Mouse (Mus musculus) MEL (cell line): Measurements from ENCODE around the gene Strip1. TPM values are rescaled to one million over a fixed set of nuclear protein-coding genes. Genes with fewer than 3 reads are reported as not detected.

Experiments
- DNase-seq: peaks from one replicate; pipeline ENCODE4 v3.0.0; 2011; ENCODE audit warnings: low read depth, low spot score
- H3K27ac ChIP-seq: 2 replicates; pipeline ENCODE4 v1.5.1; 2012; ENCODE audit warnings: low read depth, mild to moderate bottlenecking, control low read depth, low read length, moderate library complexity; ENCODE audit not compliant: control insufficient read depth
- H3K27me3 ChIP-seq, 2 experiments: fragments of 150-350 bp in 1 of 2; sonication (generic) in 1 of 2; 2 replicates each; pipeline ENCODE4 v1.6.1; 2012; ENCODE audit warnings: low read length in 2 of 2, mild to moderate bottlenecking in 2 of 2, improper control_type of control experiment in 1 of 2, moderate library complexity in 1 of 2; ENCODE audit not compliant: insufficient read depth in 2 of 2, control insufficient read depth in 1 of 2
- H3K36me3 ChIP-seq, 2 experiments: 2 replicates each; pipeline ENCODE4 v1.6.1; 2012 to 2014; ENCODE audit warnings: low read length in 2 of 2, improper control_type of control experiment in 1 of 2, inconsistent platforms in 1 of 2, mild to moderate bottlenecking in 1 of 2; ENCODE audit not compliant: insufficient read depth in 2 of 2, control insufficient read depth in 1 of 2
- H3K4me1 ChIP-seq, 2 experiments: fragments of 150-350 bp in 1 of 2; sonication (generic) in 1 of 2; 2 replicates each; pipeline ENCODE4 v1.6.1; 2012; ENCODE audit warnings: low read length in 2 of 2, improper control_type of control experiment in 1 of 2, mild to moderate bottlenecking in 1 of 2; ENCODE audit not compliant: insufficient read depth in 2 of 2, control insufficient read depth in 1 of 2
- H3K4me3 ChIP-seq, 2 experiments: fragments of 150-350 bp in 1 of 2; sonication (generic) in 1 of 2; 2 replicates each; pipeline ENCODE4 v1.5.1; 2012; ENCODE audit warnings: low read depth in 2 of 2, low read length in 2 of 2, mild to moderate bottlenecking in 2 of 2, moderate library complexity in 2 of 2, control low read depth in 1 of 2, improper control_type of control experiment in 1 of 2; ENCODE audit not compliant: control insufficient read depth in 1 of 2, insufficient read depth in 1 of 2
- H3K79me2 ChIP-seq: 2 replicates; pipeline ENCODE4 v1.6.1; 2012; ENCODE audit warnings: mild to moderate bottlenecking, low read length, moderate library complexity; ENCODE audit not compliant: control insufficient read depth, poor library complexity, insufficient read depth
- H3K9ac ChIP-seq: 2 replicates; pipeline ENCODE4 v1.6.1; 2012; ENCODE audit warnings: low read depth, mild to moderate bottlenecking, control low read depth, low read length, moderate library complexity; ENCODE audit not compliant: control insufficient read depth, poor library complexity, severe bottlenecking
- H3K9me3 ChIP-seq: fragments of 150-350 bp; sonication (generic); replicated peaks from 2 replicates; pipeline ENCODE4 v1.6.1; 2012; ENCODE audit warnings: mild to moderate bottlenecking, low read length, improper control_type of control experiment, moderate library complexity; ENCODE audit not compliant: insufficient read depth
- CTCF ChIP-seq, 3 experiments: IDR thresholded peaks in 2 of 3; conservative IDR thresholded peaks in 1 of 3; 2 replicates each; pipeline ENCODE4 v1.5.1; 2011 to 2012; ENCODE audit warnings: low read length in 3 of 3, low read depth in 2 of 3, mild to moderate bottlenecking in 2 of 3, improper control_type of control experiment in 1 of 3, inconsistent platforms in 1 of 3, mixed read lengths in 1 of 3, moderate library complexity in 1 of 3; ENCODE audit not compliant: control insufficient read depth in 1 of 3, insufficient read depth in 1 of 3, poor library complexity in 1 of 3, severe bottlenecking in 1 of 3
- E2F4 ChIP-seq: IDR thresholded peaks from 2 replicates; pipeline ENCODE4 v1.6.1; 2011; ENCODE audit warnings: low read depth, low read length, improper control_type of control experiment, borderline replicate concordance
- ELF1 ChIP-seq: IDR thresholded peaks from 2 replicates; pipeline ENCODE4 v1.6.1; 2014; ENCODE audit warnings: low read depth, mild to moderate bottlenecking, inconsistent platforms, low read length, improper control_type of control experiment, moderate library complexity
- ETS1 ChIP-seq: IDR thresholded peaks from 2 replicates; pipeline ENCODE4 v1.6.1; 2012; ENCODE audit warnings: low read depth, mild to moderate bottlenecking, inconsistent platforms, low read length, improper control_type of control experiment, moderate library complexity
- JUND ChIP-seq: IDR thresholded peaks from 2 replicates; pipeline ENCODE4 v1.6.1; 2011; ENCODE audit warnings: low read depth, mild to moderate bottlenecking, improper control_type of control experiment, low read length
- KAT2A ChIP-seq: conservative IDR thresholded peaks from 2 replicates; pipeline ENCODE4 v1.6.1; 2012; ENCODE audit warnings: low read depth, low read length, improper control_type of control experiment, inconsistent platforms
- MAFK ChIP-seq: IDR thresholded peaks from 2 replicates; pipeline ENCODE4 v1.6.1; 2011; ENCODE audit warnings: low read depth, mild to moderate bottlenecking, low read length, improper control_type of control experiment, borderline replicate concordance
- MAX ChIP-seq: IDR thresholded peaks from 2 replicates; pipeline ENCODE4 v1.6.1; 2011; ENCODE audit warnings: low read length, improper control_type of control experiment
- NRF1 ChIP-seq: IDR thresholded peaks from 2 replicates; pipeline ENCODE4 v1.6.1; 2014; ENCODE audit warnings: low read depth, mild to moderate bottlenecking, inconsistent platforms, low read length, improper control_type of control experiment, moderate library complexity; ENCODE audit not compliant: poor library complexity, insufficient read depth, severe bottlenecking
- POLR2A ChIP-seq, 2 experiments: IDR thresholded peaks; 2 replicates each; pipeline ENCODE4 v1.6.1; 2011 to 2012; ENCODE audit warnings: low read length in 2 of 2, mild to moderate bottlenecking in 2 of 2, control low read depth in 1 of 2, improper control_type of control experiment in 1 of 2, low read depth in 1 of 2, moderate library complexity in 1 of 2; ENCODE audit not compliant: control insufficient read depth in 1 of 2, insufficient read depth in 1 of 2, poor library complexity in 1 of 2
- RAD21 ChIP-seq: IDR thresholded peaks from 2 replicates; pipeline ENCODE4 v1.6.1; 2011; ENCODE audit warnings: mild to moderate bottlenecking, low read depth, low read length, improper control_type of control experiment
- RCOR1 ChIP-seq: IDR thresholded peaks from 2 replicates; pipeline ENCODE4 v1.6.1; 2012; ENCODE audit warnings: low read depth, mild to moderate bottlenecking, inconsistent platforms, low read length, improper control_type of control experiment
- SIN3A ChIP-seq: IDR thresholded peaks from 2 replicates; pipeline ENCODE4 v1.6.1; 2012; ENCODE audit warnings: low read length, improper control_type of control experiment, inconsistent platforms
- SMC3 ChIP-seq: IDR thresholded peaks from 2 replicates; pipeline ENCODE4 v1.6.1; 2011; ENCODE audit warnings: low read depth, low read length, improper control_type of control experiment
- TAL1 ChIP-seq: IDR thresholded peaks from 2 replicates; pipeline ENCODE4 v1.6.1; 2012; ENCODE audit warnings: mild to moderate bottlenecking, inconsistent platforms, low read length, moderate library complexity, mixed read lengths
- TBP ChIP-seq: IDR thresholded peaks from 2 replicates; pipeline ENCODE4 v1.8.0; 2011; ENCODE audit warnings: low read depth, low read length, improper control_type of control experiment
- TCF12 ChIP-seq: IDR thresholded peaks from 2 replicates; pipeline ENCODE4 v1.6.1; 2014; ENCODE audit warnings: low read depth, mild to moderate bottlenecking, inconsistent platforms, low read length, improper control_type of control experiment, moderate library complexity
- ZKSCAN1 ChIP-seq: IDR thresholded peaks from 2 replicates; pipeline ENCODE4 v1.6.1; 2012; ENCODE audit warnings: low read depth, mild to moderate bottlenecking, inconsistent platforms, low read length, improper control_type of control experiment, moderate library complexity
- polyA plus RNA-seq, 2 experiments: library from polyadenylated mRNA; stranded (reverse) in 1 of 2; unstranded in 1 of 2; fragments of >175 nt in 1 of 2; fragments of >200 nt in 1 of 2; gene quantifications; 2 replicates each; pipeline versions ENCODE4 v1.2.1 to v1.2.4; 2012; ENCODE audit warnings: low replicate concordance in 2 of 2, low read depth in 1 of 2; ENCODE audit not compliant: insufficient read length in 2 of 2, insufficient read depth in 1 of 2, missing spikeins in 1 of 2
- total RNA-seq: library from RNA; depleted of rRNA; stranded (reverse); fragments of 300-350 nt; gene quantifications from 2 replicates; pipeline ENCODE4 v1.2.3, GENCODE M21; 2012

Strip1 gene
- total and polyA plus RNA-seq, 3 experiments = 19.8 to 32.9 TPM; not detected in 1

DNA sequence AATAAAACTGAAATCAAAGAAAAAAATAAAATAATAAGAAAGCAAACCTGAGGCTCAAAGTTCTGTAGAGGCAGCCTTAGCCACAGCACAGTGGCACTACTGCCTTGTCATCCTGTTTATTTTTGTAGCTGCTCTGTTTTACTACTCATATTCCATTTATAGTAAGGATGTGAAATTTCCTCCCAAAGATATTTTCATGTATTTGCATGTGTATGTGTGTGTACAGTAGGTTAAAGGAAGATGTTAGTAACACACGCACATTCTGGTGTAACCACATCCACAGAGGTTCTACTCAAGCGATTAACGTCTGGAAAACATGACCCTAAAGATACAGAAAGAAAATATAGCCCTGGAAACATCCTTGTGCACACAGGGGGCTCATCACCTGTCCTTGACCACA lies 54.7 kb downstream of the Strip1 start:
- Histone ChIP-seq H3K9me3 (no peaks in the 10 kb centered on the region), H3K79me2 (no peaks in the 10 kb centered on the region), H3K4me1 (no peaks in the 10 kb centered on the region), H3K36me3 (no peaks in the 10 kb centered on the region), H3K27me3 (peaks cover 0 to 9% of the 10 kb centered on the region in 2 experiments; a peak in 2 of 4 replicates), H3K27ac (no peak overlapping the region), H3K4me3 (no peak overlapping the region), H3K9ac (no peak overlapping the region)
- TF ChIP-seq RCOR1 (no peak), ZKSCAN1 (no peak), SMC3 (no peak), TCF12 (no peak), ETS1 (no peak), SIN3A (no peak), NRF1 (no peak), MAFK (no peak), ELF1 (no peak), TAL1 (no peak), POLR2A (IDR thresholded peaks at IDR 0.05; ENCODE audit: control insufficient read depth in 1 of 2, insufficient read depth in 1 of 2, low read depth in 1 of 2, low read length in 2 of 2, poor library complexity in 1 of 2) (no peak), JUND (no peak)
- DNase-seq = no peak

DNA sequence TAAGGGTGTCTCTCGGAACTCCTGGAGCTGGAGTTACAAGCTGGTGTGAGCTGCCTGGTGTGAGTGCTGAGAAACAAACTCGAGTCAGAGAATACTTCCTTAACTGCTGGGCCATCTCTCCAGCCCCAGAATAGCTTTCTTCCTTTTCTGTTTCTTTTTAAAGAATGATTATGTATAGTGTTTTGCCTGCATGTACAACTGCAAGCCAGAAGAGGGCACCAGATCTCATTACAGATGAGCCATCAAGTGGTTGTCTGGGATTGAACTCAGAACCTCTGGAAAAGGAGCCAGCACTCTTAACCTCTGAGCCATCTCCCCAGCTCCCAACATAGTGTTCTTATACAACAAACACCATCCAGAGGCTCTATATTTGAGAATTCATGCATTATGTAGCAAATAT lies 60.3 kb downstream of the Strip1 start:
- no peak overlapping the region for H3K9ac ChIP-seq

DNA sequence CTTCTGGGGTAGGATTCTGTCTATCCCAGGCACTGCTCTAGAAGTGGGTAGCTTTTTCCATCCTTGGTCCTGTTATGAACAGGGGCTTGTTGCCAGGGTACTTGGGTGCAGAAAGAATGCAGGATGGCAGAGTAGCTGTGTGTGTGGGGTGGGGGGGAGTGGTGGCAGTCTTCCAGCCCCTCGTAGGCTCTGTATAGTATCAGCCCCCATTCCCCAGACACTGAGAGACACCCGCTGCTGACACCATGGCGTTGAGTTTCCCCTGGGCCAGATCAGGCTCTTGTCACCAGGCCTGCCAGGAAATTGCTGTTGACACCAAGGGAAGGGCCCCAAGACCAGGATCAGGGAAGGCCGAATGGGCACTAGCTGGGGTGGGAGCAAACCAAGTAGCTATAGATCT lies 62.8 kb downstream of the Strip1 start:
- Histone ChIP-seq H3K9ac (no peak overlapping the region), H3K27me3 (peaks cover 0 to 19% of the 10 kb centered on the region in 2 experiments), H3K36me3 (no peaks in the 10 kb centered on the region), H3K4me3 (no peak overlapping the region), H3K79me2 (no peaks in the 10 kb centered on the region), H3K9me3 (no peaks in the 10 kb centered on the region), H3K27ac (no peak overlapping the region), H3K4me1 (no peaks in the 10 kb centered on the region)
- TF ChIP-seq SMC3 = no peak
- no peak for TF ChIP-seq TCF12
- no peak for TF ChIP-seq MAX
- TF ChIP-seq KAT2A = no peak
- TF ChIP-seq E2F4 = no peak
- TF ChIP-seq TBP = no peak
- no peak for DNase-seq

More for the DNA sequence above, 60.3 kb downstream of the Strip1 start:
- H3K36me3 ChIP-seq = no peaks in the 10 kb centered on the region
- DNase-seq = peak; percentile 43
- no peaks in the 10 kb centered on the region for H3K79me2 ChIP-seq
- H3K27ac ChIP-seq = no peak overlapping the region
- H3K9me3 ChIP-seq = no peaks in the 10 kb centered on the region
- H3K4me3 ChIP-seq = no peak overlapping the region
- TF ChIP-seq SMC3 = peak; percentile 45
- TF ChIP-seq ELF1 = no peak
- TF ChIP-seq CTCF (IDR thresholded peaks at IDR 0.05 in 2 of 3, conservative IDR thresholded peaks at IDR 0.05 in 1 of 3; ENCODE audit: control insufficient read depth in 1 of 3, insufficient read depth in 1 of 3, low read depth in 2 of 3, low read length in 3 of 3, poor library complexity in 1 of 3, severe bottlenecking in 1 of 3) = peak; percentile 40 to 58 (median 57)
- peak; percentile 29 for TF ChIP-seq RAD21
- peaks cover 0 to 10% of the 10 kb centered on the region in 2 experiments for H3K27me3 ChIP-seq
- no peaks in the 10 kb centered on the region for H3K4me1 ChIP-seq
